Mouse (Mus musculus) cerebellum, adult 11-12 months (tissue): ENCODE measurements around the gene Trim26.
"Not testable (repeated sequence)": the region's sequence is repeated elsewhere in the genome, so short reads cannot be mapped to it uniquely, and the experiment has no call there.

Experiments used
- DNase-seq: peaks from one replicate; pipeline ENCODE4 v3.0.0; 2022

Trim26 gene

DNA sequence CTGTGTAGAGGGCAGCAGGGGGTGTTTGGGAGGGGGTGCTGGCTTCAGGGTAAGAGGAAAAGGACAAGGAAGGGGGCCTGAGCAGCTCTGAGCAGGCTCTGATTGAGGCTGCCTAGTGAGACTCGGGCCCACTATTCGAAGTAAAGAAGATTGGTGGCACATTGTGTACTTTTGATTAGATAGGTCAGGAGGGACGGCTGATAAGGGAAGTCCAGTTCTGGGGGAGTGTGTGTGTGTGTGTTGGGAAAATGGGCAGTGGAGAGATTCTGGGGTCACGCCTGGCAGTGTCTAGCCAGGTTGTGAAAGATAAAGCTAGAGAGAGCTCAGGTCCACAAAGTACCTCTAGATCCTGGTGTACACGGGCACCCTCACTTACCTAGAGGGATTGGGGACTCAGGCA, 14.7 kb downstream of the Trim26 start:
- DNase-seq = no peak

DNA sequence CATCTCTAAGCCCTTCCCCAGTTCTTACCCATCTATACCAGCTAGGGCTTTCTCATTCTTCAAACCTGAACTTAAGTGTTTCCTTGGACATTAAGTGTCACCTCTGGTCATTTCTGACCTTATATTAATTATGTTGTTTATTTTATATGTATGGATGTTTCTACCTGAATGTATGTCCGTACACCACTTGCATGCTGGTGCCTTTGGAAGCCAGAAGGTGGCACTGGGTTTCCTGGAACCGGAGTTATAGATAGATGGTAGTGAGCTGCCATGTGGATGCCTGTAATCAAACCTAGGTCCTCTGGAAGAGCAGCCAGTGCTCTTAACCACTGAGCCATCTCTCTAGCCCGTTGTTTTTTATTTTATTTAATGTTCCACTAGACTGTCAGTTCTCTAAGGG, 18.6 kb downstream of the Trim26 start:
- DNase-seq = no peak

- DNase-seq = no peak
Measured at GRCm38 (mm10) chr17:36856236-36856635, 19.3 kb downstream of the Trim26 start.

GRCm38 (mm10) chr17:36858181-36858580, 21.2 kb downstream of the Trim26 start:
- no peak for DNase-seq

DNA sequence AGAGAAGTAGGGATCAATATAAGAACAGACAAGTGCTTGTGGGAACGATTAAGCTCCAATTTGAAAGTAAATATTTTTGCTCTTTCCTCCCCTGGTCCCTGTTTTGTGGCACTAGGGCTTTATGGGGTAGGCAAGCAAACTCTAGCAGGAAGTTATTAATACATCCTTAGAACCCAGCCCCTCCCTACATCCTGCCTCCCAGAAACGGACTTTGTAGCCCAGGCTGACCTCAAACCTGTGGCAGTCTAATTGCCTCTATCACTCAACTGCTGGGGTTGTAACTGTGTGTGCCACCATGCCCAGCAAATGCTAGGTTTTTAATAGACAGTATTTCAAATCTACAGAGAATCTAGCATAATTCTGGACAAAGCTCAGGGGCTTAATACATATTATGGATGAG, 24.7 kb downstream of the Trim26 start:
- no peak for DNase-seq

DNA sequence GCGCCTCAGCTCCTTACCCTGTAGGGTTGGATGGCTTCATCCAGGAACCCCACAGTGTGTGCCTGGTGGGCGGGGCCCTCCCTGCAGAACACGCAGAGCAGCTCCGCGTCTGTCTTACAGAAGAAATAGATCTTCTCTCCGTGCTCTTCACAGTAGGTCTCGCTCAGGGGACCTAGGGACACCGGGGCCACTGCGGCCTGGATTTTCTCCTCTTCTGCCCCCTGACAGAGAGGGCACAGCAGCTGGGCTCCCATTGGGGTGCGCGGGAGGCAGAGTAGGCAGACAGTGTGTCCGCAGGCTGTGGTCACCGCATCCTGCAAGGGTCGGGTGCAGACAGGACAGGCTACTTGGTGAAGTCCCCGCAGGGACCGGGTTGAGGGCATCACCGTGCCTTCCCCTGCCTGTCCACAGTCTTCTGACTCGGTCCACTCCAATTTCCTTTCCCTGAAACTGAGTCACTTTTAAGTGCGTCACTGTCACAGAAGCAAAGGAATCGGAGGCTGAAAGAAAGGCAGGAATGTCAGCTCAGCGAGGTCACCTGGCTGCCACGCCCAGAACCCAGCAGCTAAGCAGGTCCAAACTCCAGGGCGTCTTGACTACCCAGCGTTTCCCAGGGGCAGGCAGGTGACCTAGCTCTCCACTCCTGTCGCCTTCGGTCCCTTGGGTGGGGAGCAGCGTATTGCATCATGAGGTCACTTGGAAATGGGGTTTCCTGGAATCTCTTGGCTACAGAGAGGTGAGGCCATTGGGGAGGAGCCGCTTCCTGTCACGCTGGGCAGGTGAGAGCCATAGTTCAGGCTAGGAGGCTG, 30.0 kb downstream of the Trim26 start, which contains the start of gene Trim15:
Gene Trim15 (minus strand): TSS at position 492 of the 809 bp plus-strand sequence.
- DNase-seq = no peak

GRCm38 (mm10) chr17:36868836-36869235, 31.9 kb downstream of the Trim26 start:
- DNase-seq = no peak

GRCm38 (mm10) chr17:36869284-36869954, 32.5 kb downstream of the Trim26 start, which contains the start of gene Trim10:
Trim10 (plus strand) TSS chr17:36869574.
- DNase-seq = no peak

- DNase-seq = no peak
Measured at GRCm38 (mm10) chr17:36869955-36870810, 33.2 kb downstream of the Trim26 start.

GRCm38 (mm10) chr17:36874636-36875035, 37.7 kb downstream of the Trim26 start:
- DNase-seq = no peak

GRCm38 (mm10) chr17:36883350-36883749, 46.4 kb downstream of the Trim26 start:
- no peak for DNase-seq

DNA sequence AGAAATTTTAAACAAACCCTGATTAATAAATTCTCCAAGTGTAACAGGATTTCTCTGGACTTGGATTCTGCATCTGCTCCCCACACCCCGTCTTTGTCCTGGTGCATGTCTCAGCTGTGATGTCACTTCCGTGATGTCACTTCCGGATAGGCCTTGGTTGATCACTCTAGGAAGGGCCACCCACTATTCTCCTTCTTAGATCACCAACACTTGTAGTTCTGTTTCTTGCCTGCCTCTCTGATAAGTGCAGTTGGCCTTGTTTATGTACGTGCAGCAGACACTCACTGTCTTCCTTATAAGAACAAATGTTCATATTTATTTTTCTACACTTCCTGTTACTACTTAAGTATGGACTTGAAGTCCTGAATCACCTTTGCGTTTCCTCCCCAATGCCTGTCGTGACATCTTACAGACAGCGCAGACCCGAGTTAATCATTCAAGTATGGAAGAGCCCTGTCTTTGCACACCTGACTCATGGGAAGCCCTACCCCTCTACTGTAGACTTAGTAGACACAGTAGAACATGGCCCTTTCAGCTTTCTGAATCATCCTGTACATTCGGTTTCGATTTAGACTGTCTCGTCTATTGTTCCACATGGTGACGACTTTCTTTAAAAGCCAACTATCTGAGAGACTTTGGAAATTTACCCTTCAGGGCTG, 48.3 kb downstream of the Trim26 start:
- DNase-seq = no peak

GRCm38 (mm10) chr17:36890073-36890903, 53.4 kb downstream of the Trim26 start, which contains the start of gene Trim40:
Trim40 (minus strand) TSS chr17:36890123.
- no peak for DNase-seq

GRCm38 (mm10) chr17:36891496-36891895, 54.6 kb downstream of the Trim26 start:
- DNase-seq = not testable (repeated sequence)

- DNase-seq = no peak
Measured at GRCm38 (mm10) chr17:36892362-36892761, 55.4 kb downstream of the Trim26 start.

DNA sequence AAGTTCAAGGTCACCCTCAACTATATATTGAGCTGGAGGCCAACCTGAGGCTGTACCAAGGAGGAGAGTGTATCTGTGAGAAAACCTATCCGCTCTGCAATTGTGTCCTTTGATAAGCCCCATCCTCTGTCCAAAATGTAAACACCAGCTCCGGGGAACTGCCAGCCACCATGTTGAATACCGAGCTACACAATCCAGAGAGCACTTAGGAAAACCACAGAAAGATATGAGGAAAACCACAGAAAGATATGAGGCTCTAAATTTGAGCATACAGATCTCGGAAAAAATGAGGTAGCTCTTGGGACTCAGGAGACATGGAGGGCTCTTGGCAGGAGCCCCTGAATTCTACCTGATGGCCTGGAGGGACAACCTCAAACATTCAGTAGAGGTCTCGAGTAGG, 56.5 kb downstream of the Trim26 start:
- DNase-seq = no peak

GRCm38 (mm10) chr17:36896583-36896982, 59.6 kb downstream of the Trim26 start:
- no peak for DNase-seq

GRCm38 (mm10) chr17:36897065-36897464, 60.1 kb downstream of the Trim26 start:
- DNase-seq = no peak

DNA sequence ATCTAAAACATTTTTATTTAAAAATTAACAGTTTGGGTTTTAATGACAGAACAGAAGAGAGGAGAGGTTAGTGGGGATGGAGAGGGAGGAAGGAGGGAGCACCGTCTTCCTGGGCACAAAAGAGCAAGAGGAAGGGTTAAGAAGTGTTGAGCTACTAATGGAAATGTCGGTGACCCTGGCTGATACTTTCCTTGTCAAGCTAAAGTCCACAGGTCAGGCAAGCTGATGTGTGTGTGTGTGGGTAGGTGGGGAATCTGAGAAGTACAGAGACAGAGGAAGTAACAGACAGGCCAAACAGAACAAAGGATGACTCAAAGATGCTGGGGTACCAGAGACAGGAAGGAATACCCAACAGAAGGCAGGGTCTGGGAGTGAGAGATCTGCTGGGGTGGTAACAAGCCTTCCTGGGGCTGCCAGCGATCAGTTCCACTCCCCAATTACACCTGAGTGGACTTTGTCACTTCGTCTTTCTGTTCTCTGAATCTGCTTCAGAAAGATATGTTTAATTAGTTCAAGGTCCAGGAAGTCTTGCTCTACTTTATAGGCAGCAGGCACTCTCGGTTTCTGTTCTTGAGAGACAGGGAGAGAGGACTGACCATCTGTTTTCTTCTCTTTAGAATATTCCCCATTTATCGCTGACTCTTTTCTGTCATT, 60.7 kb downstream of the Trim26 start, which contains the start of gene Trim31:
Gene Trim31 (plus strand): TSS at position 567 of the 654 bp plus-strand sequence.
- no peak for DNase-seq

- no peak for DNase-seq
Measured at GRCm38 (mm10) chr17:36899376-36899775, 62.4 kb downstream of the Trim26 start.

GRCm38 (mm10) chr17:36900001-36900400, 63.1 kb downstream of the Trim26 start:
- DNase-seq = no peak
